Comparison of ENCODE assay signal across 10 mouse cellular contexts in the genomic region with DNA sequence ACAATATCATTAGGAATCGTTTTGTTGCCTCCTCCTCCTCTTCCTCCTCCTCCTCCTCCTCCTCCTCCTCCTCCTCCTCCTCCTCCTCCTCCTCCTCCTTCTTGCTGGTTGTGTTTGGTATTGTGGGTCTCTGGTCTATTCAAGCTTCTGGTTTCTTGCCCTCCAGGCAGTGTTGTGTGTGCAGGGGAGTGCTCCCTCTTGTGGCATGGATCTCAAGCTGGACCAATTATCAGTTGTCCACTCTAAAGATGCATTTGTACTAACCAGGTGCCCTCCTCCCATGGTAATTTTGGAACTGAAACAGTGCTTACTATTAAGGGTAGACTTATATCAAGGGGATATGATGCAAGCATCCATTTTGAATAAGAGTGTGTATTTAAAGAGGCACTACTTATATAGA. TPM values are rescaled to one million over a fixed set of nuclear protein-coding genes. Genes with fewer than 3 reads are reported as not detected.
DNase-seq lines count a peak whose midpoint lies in the region; ATAC-seq and TF ChIP-seq lines count a peak whose summit lies in the region.
"Had no signal": no experiment of that assay in that cellular context is flagged by ENCODE, and none has a peak within 500 bp of the region (broad histone marks: within the 10 kb centered on the region; RNA-seq: fewer than 3 reads in every experiment).

No protein-coding gene starts in this region.

- H3K9ac ChIP-seq in hindbrain, postnatal 0 days (replicated peaks; ENCODE audit: low read length), result no peak overlapping the region
- no peak overlapping the region for H3K9ac ChIP-seq in hindbrain, embryonic 13.5 days
- H3K9ac ChIP-seq in stomach, postnatal 0 days (ENCODE audit: low read length), result no peak overlapping the region
- H3K9ac ChIP-seq: hindbrain, embryonic 12.5 days; neural tube, embryonic 12.5 days had no signal

- no peak for TF ChIP-seq POLR2A in spleen, adult 2 months (IDR thresholded peaks at IDR 0.05; ENCODE audit: low read depth, low read length)
- no peak for TF ChIP-seq POLR2A in bone marrow macrophage, adult 2 months (IDR thresholded peaks at IDR 0.05; ENCODE audit: borderline replicate concordance, low read depth, low read length)

- no peaks in the 10 kb centered on the region for H3K9me3 ChIP-seq in hindbrain, postnatal 0 days (ENCODE audit: low read length)
- no peaks in the 10 kb centered on the region for H3K9me3 ChIP-seq in hindbrain, embryonic 13.5 days
- no peaks in the 10 kb centered on the region for H3K9me3 ChIP-seq in stomach, postnatal 0 days (ENCODE audit: control insufficient read depth, low read length)
- no peaks in the 10 kb centered on the region for H3K9me3 ChIP-seq in midbrain, embryonic 10.5 days (replicated peaks)
- H3K9me3 ChIP-seq: hindbrain, embryonic 12.5 days; neural tube, embryonic 12.5 days had no signal

- H3K36me3 ChIP-seq in hindbrain, postnatal 0 days (ENCODE audit: insufficient read depth, low read length), result no peaks in the 10 kb centered on the region
- no peaks in the 10 kb centered on the region for H3K36me3 ChIP-seq in hindbrain, embryonic 13.5 days
- H3K36me3 ChIP-seq in spleen, adult 2 months (ENCODE audit: control insufficient read depth, insufficient read depth, low read length), result no peaks in the 10 kb centered on the region
- H3K36me3 ChIP-seq in stomach, postnatal 0 days (ENCODE audit: control insufficient read depth, insufficient read depth, low read length), result no peaks in the 10 kb centered on the region
- H3K36me3 ChIP-seq in midbrain, embryonic 10.5 days, result no peaks in the 10 kb centered on the region
- H3K36me3 ChIP-seq: hindbrain, embryonic 12.5 days; neural tube, embryonic 12.5 days had no signal

- TF ChIP-seq CTCF in hindbrain, postnatal 0 days (IDR thresholded peaks at IDR 0.05; ENCODE audit: low read depth), result peak; percentile 50
- TF ChIP-seq CTCF in spleen, adult 2 months (IDR thresholded peaks at IDR 0.05; ENCODE audit: extremely low read depth, insufficient read depth, insufficient read length, insufficient replicate concordance), result peak; percentile 11; the same call in 1 of the 2 replicates
- TF ChIP-seq CTCF in bone marrow macrophage, adult 2 months (IDR thresholded peaks at IDR 0.05; ENCODE audit: low read depth, low read length), result peak; percentile 42
- TF ChIP-seq CTCF in stomach, postnatal 0 days (IDR thresholded peaks at IDR 0.05; ENCODE audit: low read depth), result peak; percentile 64

- H3K4me1 ChIP-seq in hindbrain, postnatal 0 days (ENCODE audit: insufficient read depth, low read length), result no peaks in the 10 kb centered on the region
- no peaks in the 10 kb centered on the region for H3K4me1 ChIP-seq in hindbrain, embryonic 13.5 days (replicated peaks)
- H3K4me1 ChIP-seq in spleen, adult 2 months (ENCODE audit: control insufficient read depth, insufficient read depth, insufficient read length), result no peaks in the 10 kb centered on the region
- peaks cover 13% of the 10 kb centered on the region for H3K4me1 ChIP-seq in bone marrow macrophage, adult 2 months (ENCODE audit: control insufficient read depth, insufficient read depth, low read length)
- H3K4me1 ChIP-seq in stomach, postnatal 0 days (replicated peaks; ENCODE audit: control insufficient read depth, insufficient read depth), result no peaks in the 10 kb centered on the region
- no peaks in the 10 kb centered on the region for H3K4me1 ChIP-seq in midbrain, embryonic 10.5 days
- H3K4me1 ChIP-seq: hindbrain, embryonic 12.5 days; neural tube, embryonic 12.5 days had no signal

- 80% methylated on average over 1 of the region's 1 CpGs for WGBS in hindbrain, postnatal 0 days
- WGBS in hindbrain, embryonic 13.5 days, result 50% methylated on average over 1 of the region's 1 CpGs
- WGBS in spleen, adult 2 months, result 85% methylated on average over 1 of the region's 1 CpGs
- WGBS in stomach, postnatal 0 days, result 87% methylated on average over 1 of the region's 1 CpGs
- whole genome bisulfite sequencing in midbrain, embryonic 10.5 days, result 100% methylated on average over 1 of the region's 1 CpGs

- H3K4me3 ChIP-seq in hindbrain, postnatal 0 days (ENCODE audit: low read length), result no peak overlapping the region
- H3K4me3 ChIP-seq in hindbrain, embryonic 13.5 days, result no peak overlapping the region
- no peak overlapping the region for H3K4me3 ChIP-seq in spleen, adult 2 months (ENCODE audit: extremely low read depth, insufficient read depth, insufficient read length)
- no peak overlapping the region for H3K4me3 ChIP-seq in bone marrow macrophage, adult 2 months (ENCODE audit: insufficient read depth, low read length)
- H3K4me3 ChIP-seq in stomach, postnatal 0 days (ENCODE audit: low read depth, low read length), result no peak overlapping the region
- H3K4me3 ChIP-seq in midbrain, embryonic 10.5 days, result no peak overlapping the region
- H3K4me3 ChIP-seq: hindbrain, embryonic 12.5 days; neural tube, embryonic 12.5 days had no signal

- H3K4me2 ChIP-seq in hindbrain, postnatal 0 days (ENCODE audit: low read depth, low read length), result no peak overlapping the region
- H3K4me2 ChIP-seq in hindbrain, embryonic 13.5 days, result no peak overlapping the region
- H3K4me2 ChIP-seq in stomach, postnatal 0 days (replicated peaks; ENCODE audit: low read depth), result no peak overlapping the region
- H3K4me2 ChIP-seq: hindbrain, embryonic 12.5 days; neural tube, embryonic 12.5 days had no signal

- no peak for TF ChIP-seq EP300 in stomach, postnatal 0 days (optimal IDR thresholded peaks at IDR 0.05)

- no peak overlapping the region for H3K27ac ChIP-seq in hindbrain, postnatal 0 days
- no peak overlapping the region for H3K27ac ChIP-seq in hindbrain, embryonic 13.5 days
- no peak overlapping the region for H3K27ac ChIP-seq in spleen, adult 2 months (ENCODE audit: insufficient read depth, low read length)
- H3K27ac ChIP-seq in bone marrow macrophage, adult 2 months (ENCODE audit: insufficient read depth, low read depth, low read length), result no peak overlapping the region
- no peak overlapping the region for H3K27ac ChIP-seq in stomach, postnatal 0 days (replicated peaks)
- no peak overlapping the region for H3K27ac ChIP-seq in midbrain, embryonic 10.5 days (replicated peaks)
- H3K27ac ChIP-seq: hindbrain, embryonic 12.5 days; neural tube, embryonic 12.5 days had no signal

- no peak for ATAC-seq in hindbrain, postnatal 0 days
- no peak for ATAC-seq in hindbrain, embryonic 13.5 days (ENCODE audit: low FRiP score)
- ATAC-seq in stomach, postnatal 0 days (ENCODE audit: low FRiP score, low TSS enrichment), result no peak

- no peaks in the 10 kb centered on the region for H3K27me3 ChIP-seq in hindbrain, postnatal 0 days (ENCODE audit: insufficient read depth, low read length)
- 0 out of 2 replicates have a peak, but pooled peaks cover 4% of the 10 kb centered on the region for H3K27me3 ChIP-seq in hindbrain, embryonic 13.5 days
- H3K27me3 ChIP-seq in spleen, adult 2 months (ENCODE audit: control insufficient read depth, insufficient read depth, low read length), result peaks cover 1% of the 10 kb centered on the region; the same call in 1 of the 2 replicates
- no peaks in the 10 kb centered on the region for H3K27me3 ChIP-seq in stomach, postnatal 0 days (ENCODE audit: control insufficient read depth, insufficient read depth, low read length)
- H3K27me3 ChIP-seq in midbrain, embryonic 10.5 days (ENCODE audit: low read depth, poor library complexity, severe bottlenecking), result no peaks in the 10 kb centered on the region
- H3K27me3 ChIP-seq: hindbrain, embryonic 12.5 days; neural tube, embryonic 12.5 days had no signal

- no peak for DNase-seq in hindbrain, postnatal 0 days (ENCODE audit: low spot score)
- DNase-seq in spleen, adult 2 months (ENCODE audit: low read depth in 1 of 2, low spot score in 2 of 2), result no peak
- no peak for DNase-seq in spleen, adult 12 weeks (ENCODE audit: low spot score)
- DNase-seq in stomach, postnatal 0 days (ENCODE audit: low spot score), result no peak
- DNase-seq in midbrain, embryonic 10.5 days (ENCODE audit: low spot score), result no peak
- DNase-seq: cerebellum, postnatal 36 days had no signal

RNA-seq across cellular contexts. Expression of gene Mitf, which starts 14.7 kb away (rescaled TPM):
- 5.6 and 7.0 TPM in 2 replicates for total RNA-seq in hindbrain, postnatal 0 days (2014; rRNA removed)
- polyA plus RNA-seq in hindbrain, postnatal 0 days (2015; fragmentation: Nextera tagmentation; extraction: Ambion mirVana), result 2.6 and 3.1 TPM in 2 replicates
- 1.8 and 2.1 TPM in 2 replicates for polyA plus RNA-seq in hindbrain, embryonic 13.5 days (2015; fragmentation: Nextera tagmentation; extraction: Ambion mirVana)
- 2.6 and 2.8 TPM in 2 replicates for polyA plus RNA-seq in spleen, adult 2 months (2012; rRNA removed)
- polyA plus RNA-seq in bone marrow macrophage, adult 2 months (2012; ENCODE audit: insufficient read depth, insufficient read length, missing spikeins), result 48.4 and 52.1 TPM in 2 replicates
- polyA plus RNA-seq in stomach, postnatal 0 days (2015; fragmentation: Nextera tagmentation; extraction: Ambion mirVana), result 1.5 and 1.7 TPM in 2 replicates
- 0.82 and 1.6 TPM in 2 replicates for polyA plus RNA-seq in midbrain, embryonic 10.5 days (2016; fragmentation: Nextera tagmentation; extraction: Ambion mirVana)

Comparison
In these comparisons a context has a peak if more than half of its experiments do, and no peak if none do; other contexts are left out.
1. CTCF ChIP-seq: peak in every context shown above with its lines; median percentile 64 in stomach, postnatal 0 days; 50 in hindbrain, postnatal 0 days; 42 in bone marrow macrophage, adult 2 months; 11 in spleen, adult 2 months.
2. RNA of gene Mitf, which starts 14.7 kb away (polyA plus RNA-seq): 48.4 to 52.1 TPM in bone marrow macrophage, adult 2 months; 2.6 to 2.8 TPM in spleen, adult 2 months, 2.6 to 3.1 TPM in hindbrain, postnatal 0 days, 1.8 to 2.1 TPM in hindbrain, embryonic 13.5 days, 0.82 to 1.6 TPM in midbrain, embryonic 10.5 days and 1.5 to 1.7 TPM in stomach, postnatal 0 days; every median in the first group is over 10 times any median in the second.